Mouse (Mus musculus): Measurements from ENCODE around the gene Dnajc17.

DNA sequence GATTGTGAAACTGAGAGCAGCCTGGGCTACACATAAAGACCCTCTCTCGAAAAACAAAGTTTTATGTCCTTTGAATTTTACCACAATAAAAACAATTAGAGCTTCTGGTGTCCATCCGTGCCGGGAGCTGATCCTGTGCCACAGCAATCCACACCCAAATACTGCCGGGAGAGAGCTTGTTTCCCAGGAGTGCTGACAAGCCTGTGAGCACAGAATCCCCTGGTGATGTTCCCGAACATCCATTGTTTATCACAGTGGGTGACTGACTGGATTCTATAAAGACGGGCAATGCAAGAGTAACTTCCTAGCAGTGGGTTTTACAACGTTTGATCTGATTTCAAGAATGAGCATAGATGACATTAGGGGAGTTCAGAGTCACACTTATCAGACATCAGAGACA is 46.4 kb upstream of the Dnajc17 start:
- TF ChIP-seq POLR2A (IDR thresholded peaks at IDR 0.05; ENCODE audit: borderline replicate concordance, insufficient read depth, low read length) (no peak), CTCF (IDR thresholded peaks at IDR 0.05; ENCODE audit: borderline replicate concordance, insufficient read depth, low read depth, low read length) (no peak)

Measured in cerebellum, adult 2 months (tissue).